Mouse (Mus musculus) MEL-GATA-1-ER (cell line): ENCODE data around the gene Tor4a.
A peak's percentile ranks its signal among the peaks of the same experiment; 100 is the strongest.

Source experiments
- DNase-seq: peaks from one replicate; pipeline ENCODE4 v3.0.0-alpha.2; 2012; ENCODE audit warnings: low read depth; ENCODE audit errors: extremely low read depth

The Tor4a gene

GRCm38 (mm10) chr2:25193330-25193770 lies 3.3 kb downstream of the Tor4a start:
- DNase-seq = peak; percentile 90

- no peak for DNase-seq
Observed at GRCm38 (mm10) chr2:25187841-25188240, 8.8 kb downstream of the Tor4a start.

- no peak for DNase-seq
Observed at GRCm38 (mm10) chr2:25186575-25186930, 10.1 kb downstream of the Tor4a start.

GRCm38 (mm10) chr2:25185625-25186574 lies 10.8 kb downstream of the Tor4a start:
- DNase-seq = no peak

GRCm38 (mm10) chr2:25184496-25184895 lies 12.2 kb downstream of the Tor4a start:
- no peak for DNase-seq

- DNase-seq = no peak
Observed at GRCm38 (mm10) chr2:25183336-25183735, 13.3 kb downstream of the Tor4a start.

GRCm38 (mm10) chr2:25182664-25183063 lies 14.0 kb downstream of the Tor4a start:
- DNase-seq = peak; percentile 46

GRCm38 (mm10) chr2:25181891-25182397 lies 14.7 kb downstream of the Tor4a start:
- DNase-seq = no peak

GRCm38 (mm10) chr2:25180973-25181890 lies 15.5 kb downstream of the Tor4a start:
- DNase-seq = no peak

GRCm38 (mm10) chr2:25180478-25180903 lies 16.2 kb downstream of the Tor4a start, which contains the start of gene Nrarp:
Gene Nrarp (plus strand): TSS chr2:25180758.
- peak; percentile 81 for DNase-seq

- no peak for DNase-seq
Observed at GRCm38 (mm10) chr2:25179566-25180217, 17.0 kb downstream of the Tor4a start.

GRCm38 (mm10) chr2:25178285-25178972 lies 18.3 kb downstream of the Tor4a start:
- DNase-seq = no peak

- no peak for DNase-seq
Observed at GRCm38 (mm10) chr2:25177685-25178084, 19.0 kb downstream of the Tor4a start.

GRCm38 (mm10) chr2:25177076-25177475 lies 19.6 kb downstream of the Tor4a start:
- DNase-seq = no peak

- no peak for DNase-seq
Observed at GRCm38 (mm10) chr2:25176573-25176972, 20.1 kb downstream of the Tor4a start.

GRCm38 (mm10) chr2:25175690-25176078 lies 21.0 kb downstream of the Tor4a start:
- DNase-seq = no peak

GRCm38 (mm10) chr2:25174866-25175689 lies 21.6 kb downstream of the Tor4a start:
- DNase-seq = no peak

GRCm38 (mm10) chr2:25173821-25174220 lies 22.9 kb downstream of the Tor4a start:
- DNase-seq = no peak

- DNase-seq = no peak
Observed at GRCm38 (mm10) chr2:25172629-25173028, 24.1 kb downstream of the Tor4a start.

- no peak for DNase-seq
Observed at GRCm38 (mm10) chr2:25171769-25172153, 24.9 kb downstream of the Tor4a start.
